Mouse (Mus musculus): ENCODE results near the gene 2310046K23Rik.
"Not testable (repeated sequence)": the region's sequence is repeated elsewhere in the genome, so short reads cannot be mapped to it uniquely, and the experiment has no call there.

2310046K23Rik gene

GRCm38 (mm10) chr3:92534411-92534810 is at the start of gene 2310046K23Rik:
TSS of gene 2310046K23Rik (minus strand) at chr3:92534511.
- no peak for DNase-seq

- DNase-seq: no peak
Observed at GRCm38 (mm10) chr3:92583164-92583826, 49.0 kb upstream of the 2310046K23Rik start.

GRCm38 (mm10) chr3:92579508-92579907 is 45.2 kb upstream of the 2310046K23Rik start:
- DNase-seq: no peak

GRCm38 (mm10) chr3:92578652-92579413 is 44.5 kb upstream of the 2310046K23Rik start:
- no peak for DNase-seq

- no peak for DNase-seq
Observed at GRCm38 (mm10) chr3:92573449-92574041, 39.2 kb upstream of the 2310046K23Rik start, which contains the start of gene Ivl. TSS of gene Ivl (minus strand) at chr3:92573735.

GRCm38 (mm10) chr3:92572514-92573155 is 38.3 kb upstream of the 2310046K23Rik start:
- no peak for DNase-seq

- DNase-seq: no peak
Observed at GRCm38 (mm10) chr3:92568752-92569151, 34.4 kb upstream of the 2310046K23Rik start.

- DNase-seq: no peak
Observed at GRCm38 (mm10) chr3:92565418-92565817, 31.1 kb upstream of the 2310046K23Rik start.

GRCm38 (mm10) chr3:92512325-92512724 is 22.0 kb downstream of the 2310046K23Rik start:
- no peak for DNase-seq

- DNase-seq: no peak
Observed at GRCm38 (mm10) chr3:92510786-92511185, 23.5 kb downstream of the 2310046K23Rik start.

GRCm38 (mm10) chr3:92508185-92508584 is 26.1 kb downstream of the 2310046K23Rik start:
- no peak for DNase-seq

GRCm38 (mm10) chr3:92503528-92503927 is 30.8 kb downstream of the 2310046K23Rik start:
- no peak for DNase-seq

GRCm38 (mm10) chr3:92500393-92500792 is 33.9 kb downstream of the 2310046K23Rik start, which contains the start of gene Sprr4:
TSS of gene Sprr4 (minus strand) at chr3:92500493.
- DNase-seq: no peak

GRCm38 (mm10) chr3:92490262-92490661 is 44.0 kb downstream of the 2310046K23Rik start:
- not testable (repeated sequence) for DNase-seq

- no peak for DNase-seq
Observed at GRCm38 (mm10) chr3:92486307-92486706, 48.0 kb downstream of the 2310046K23Rik start.

GRCm38 (mm10) chr3:92485863-92486262 is 48.4 kb downstream of the 2310046K23Rik start, which contains the start of gene Sprr1a:
TSS of gene Sprr1a (minus strand) at chr3:92485895.
- no peak for DNase-seq
